Mouse (Mus musculus) urinary bladder, postnatal 14 days (tissue): Measurements from ENCODE around the gene B4galt3.
"Not testable (repeated sequence)": the region's sequence is repeated elsewhere in the genome, so short reads cannot be mapped to it uniquely, and the experiment has no call there.

ENCODE experiments used
- DNase-seq: peaks from one replicate; pipeline ENCODE4 v3.0.0; 2021; ENCODE audit warnings: low spot score

Gene B4galt3

GRCm38 (mm10) chr1:171285096-171285892 is 15.2 kb downstream of the B4galt3 start:
- DNase-seq: no peak

DNA sequence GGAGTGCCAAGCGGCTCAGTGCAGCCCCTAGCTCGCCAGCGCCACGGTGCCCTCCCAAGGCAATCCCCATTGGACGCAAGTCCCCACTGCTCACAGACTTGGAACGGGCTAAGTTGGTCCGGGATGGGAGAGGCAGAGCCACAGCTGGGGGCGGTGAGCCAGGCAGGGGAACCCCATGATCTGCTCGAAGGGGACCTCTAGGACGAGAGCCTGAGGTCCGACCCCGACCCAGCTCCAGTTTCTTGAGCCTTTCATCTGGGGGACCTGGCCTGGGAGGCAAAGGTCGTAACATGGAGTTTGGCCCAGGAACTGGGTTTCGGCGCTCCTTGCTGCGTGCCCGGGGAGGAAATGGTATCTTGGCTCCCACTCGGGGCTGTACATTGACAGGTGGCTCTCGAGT is 16.4 kb downstream of the B4galt3 start:
- no peak for DNase-seq

DNA sequence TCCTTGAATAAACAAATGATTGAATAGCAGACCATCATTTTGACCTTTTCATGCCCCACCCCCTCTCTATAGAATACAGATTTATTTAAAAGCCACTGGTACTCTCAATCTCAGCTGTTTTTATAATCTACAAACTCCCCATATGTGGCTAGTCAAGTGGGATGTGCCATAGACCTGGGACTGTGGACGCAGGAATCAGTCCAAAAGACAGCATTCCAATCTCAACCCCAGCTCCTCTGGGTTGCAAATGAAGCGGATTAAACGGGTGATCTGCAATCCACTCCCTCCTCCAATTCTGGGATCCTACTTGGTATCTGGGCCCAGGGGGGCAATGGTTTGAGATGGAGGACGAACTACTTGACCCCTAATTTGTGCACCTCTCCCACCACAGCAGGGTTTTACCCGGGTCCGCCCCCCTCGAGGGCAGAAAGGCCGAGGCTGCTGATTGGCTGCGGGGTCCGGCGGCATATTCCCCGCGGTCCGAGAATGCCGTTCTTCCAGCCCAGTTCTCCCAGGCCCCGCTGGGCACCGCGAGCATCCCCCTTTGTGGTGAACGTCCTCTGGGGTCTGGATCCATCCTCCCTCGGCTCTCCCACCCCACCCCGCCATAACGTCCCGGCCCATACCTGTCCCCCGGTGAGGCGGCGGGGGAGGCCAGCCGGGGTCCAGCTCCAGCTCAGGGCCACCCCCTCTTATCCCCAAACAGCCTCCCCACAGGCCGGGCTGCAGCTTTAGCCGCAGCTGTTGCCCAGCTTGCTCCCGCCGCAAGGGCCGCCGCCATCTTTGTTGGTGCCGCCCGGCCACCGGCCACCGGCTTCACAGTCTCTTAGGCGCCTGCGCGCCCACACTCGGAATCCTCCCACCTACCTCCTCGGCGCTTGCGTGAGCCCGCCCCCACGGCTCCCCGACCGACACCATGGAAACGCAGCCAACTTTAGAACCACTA is 17.3 kb downstream of the B4galt3 start, which contains the start of gene Usp21:
TSS of gene Usp21 (minus strand) at position 856 of the 946 bp plus-strand sequence.
- DNase-seq: peak; percentile 93

DNA sequence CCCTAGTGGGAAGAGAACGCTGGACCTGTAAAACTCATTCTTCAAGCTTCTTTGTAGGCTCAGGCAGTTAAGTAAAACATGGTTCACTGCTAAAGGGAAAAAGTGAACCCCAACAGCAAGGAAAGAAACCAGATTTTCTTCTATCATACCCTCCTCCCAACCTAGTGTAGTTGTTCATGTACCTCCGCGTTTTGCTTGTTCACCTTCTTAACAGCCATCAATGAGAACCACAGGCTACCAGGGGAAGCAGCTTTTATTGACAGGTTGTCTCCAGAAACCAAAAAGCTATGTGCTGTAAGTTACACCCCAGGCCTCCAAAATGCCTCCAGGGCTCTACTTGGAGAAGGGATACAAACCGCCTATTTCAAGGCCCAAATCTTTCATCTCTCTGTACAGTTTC is 18.2 kb downstream of the B4galt3 start:
- no peak for DNase-seq

GRCm38 (mm10) chr1:171293351-171293750 is 23.2 kb downstream of the B4galt3 start:
- DNase-seq: no peak

- DNase-seq: no peak
Measured at GRCm38 (mm10) chr1:171293906-171294297, 23.8 kb downstream of the B4galt3 start.

DNA sequence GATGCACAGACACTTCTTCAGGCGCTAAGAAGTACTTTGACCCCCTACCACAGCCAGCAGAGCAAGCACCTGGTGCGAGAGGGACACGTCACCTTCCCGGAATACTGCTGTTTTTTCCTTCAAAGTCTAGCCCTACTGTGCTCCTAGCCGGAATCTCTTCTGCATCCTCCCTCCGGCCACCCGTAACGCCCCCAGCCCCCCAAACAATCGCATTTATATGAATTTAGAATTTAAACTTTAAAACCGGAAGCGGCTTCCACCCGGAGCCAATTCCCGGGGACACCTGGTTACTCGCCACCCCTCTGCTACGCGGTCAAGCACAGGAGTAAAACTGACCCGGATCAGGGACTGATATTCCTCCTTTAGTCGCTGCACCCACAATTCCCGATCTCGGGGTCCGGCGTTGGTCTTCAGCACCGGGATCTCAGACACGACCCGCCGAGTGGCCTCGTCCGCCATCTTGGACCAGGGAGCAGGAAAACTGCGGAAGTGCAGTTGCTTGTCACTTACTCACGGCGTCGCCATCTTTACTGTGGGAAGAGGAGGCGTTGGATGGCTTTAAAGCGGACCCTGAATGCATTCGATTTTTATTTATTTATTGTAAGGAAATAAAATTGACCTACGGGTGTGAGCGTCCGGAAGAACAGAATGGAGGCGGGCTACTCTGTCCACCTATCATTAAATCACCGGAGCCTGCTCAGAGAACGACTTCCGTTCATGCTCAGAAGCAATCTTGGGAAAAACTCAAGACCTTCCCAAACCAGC is 24.4 kb downstream of the B4galt3 start, which contains the start of gene Ufc1:
TSS of gene Ufc1 (minus strand) at position 727 of the 765 bp plus-strand sequence.
- DNase-seq: peak; percentile 85

DNA sequence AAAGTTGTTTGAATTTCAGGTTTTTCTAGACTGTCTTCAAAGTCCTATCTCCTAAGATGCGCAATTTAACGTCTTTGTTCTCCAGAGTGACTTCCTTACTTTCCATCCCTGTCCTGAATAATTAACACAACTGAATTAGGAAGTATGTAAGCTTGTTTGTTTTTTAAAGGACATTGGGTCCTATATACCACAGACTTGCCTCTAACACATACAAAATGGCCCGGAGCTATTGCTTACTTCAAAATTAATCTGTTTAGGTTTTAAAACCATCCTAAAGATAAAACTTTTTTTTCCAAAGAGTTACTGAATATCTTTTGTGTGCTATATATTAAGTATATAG is 24.9 kb downstream of the B4galt3 start:
- DNase-seq: no peak

DNA sequence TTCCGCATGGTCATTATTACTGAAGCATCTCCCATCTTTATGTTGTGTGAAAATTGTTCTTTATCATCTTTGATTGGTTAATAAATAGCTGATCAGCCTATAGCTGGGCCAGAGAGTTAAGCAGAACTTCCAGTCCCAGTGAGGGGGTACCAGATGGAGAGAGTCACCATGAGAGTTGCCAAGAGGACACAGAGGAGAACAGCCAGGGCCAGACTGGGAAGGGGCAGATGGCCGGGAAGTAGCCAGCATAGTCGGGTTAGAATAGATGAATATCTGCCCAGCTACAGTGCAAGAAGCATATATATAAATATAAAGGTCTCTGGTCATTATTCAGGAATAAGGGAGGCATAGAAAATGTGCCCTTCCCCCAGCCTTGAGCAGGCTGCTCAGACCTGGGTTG is 28.1 kb downstream of the B4galt3 start:
- DNase-seq: no peak

GRCm38 (mm10) chr1:171306157-171306556 is 36.0 kb downstream of the B4galt3 start:
- not testable (repeated sequence) for DNase-seq

DNA sequence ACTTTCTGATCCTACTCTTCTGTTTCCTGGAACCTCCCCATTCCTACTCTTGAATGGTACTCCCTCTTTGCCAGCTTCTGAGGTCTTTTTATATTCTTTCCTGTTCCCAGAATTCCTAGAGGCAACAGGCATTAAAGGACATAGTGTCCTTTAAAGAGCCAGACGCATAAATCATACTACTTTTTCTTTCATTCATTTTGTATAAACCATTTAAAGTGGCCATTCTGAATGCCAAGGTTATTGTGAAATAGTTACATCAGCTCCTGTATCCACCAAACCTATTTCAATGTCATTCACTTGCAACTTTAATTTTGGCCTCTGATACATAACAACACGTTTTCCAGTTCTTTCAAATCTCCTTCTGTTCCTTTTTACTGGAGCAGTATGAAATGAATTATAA is 39.2 kb downstream of the B4galt3 start:
- no peak for DNase-seq

DNA sequence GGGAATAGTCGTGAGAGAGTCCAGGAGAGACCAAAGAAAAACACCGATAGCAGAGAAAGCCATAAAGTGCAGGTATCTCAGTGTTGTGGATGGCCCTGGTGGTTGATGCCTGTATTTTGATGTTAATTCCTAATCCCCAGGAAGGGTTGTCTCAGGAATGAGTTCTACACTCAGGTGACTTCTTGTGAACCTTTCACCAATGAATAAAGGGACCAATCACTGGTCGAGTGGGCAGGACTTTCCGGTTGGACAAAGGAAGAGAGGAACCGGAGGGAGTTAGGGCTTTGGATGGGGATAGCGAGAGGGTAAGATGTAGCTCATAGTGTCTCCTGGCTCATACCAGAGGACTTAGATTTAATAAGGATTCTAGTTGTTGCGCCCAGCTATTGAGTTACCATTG is 49.6 kb downstream of the B4galt3 start:
- no peak for DNase-seq

DNA sequence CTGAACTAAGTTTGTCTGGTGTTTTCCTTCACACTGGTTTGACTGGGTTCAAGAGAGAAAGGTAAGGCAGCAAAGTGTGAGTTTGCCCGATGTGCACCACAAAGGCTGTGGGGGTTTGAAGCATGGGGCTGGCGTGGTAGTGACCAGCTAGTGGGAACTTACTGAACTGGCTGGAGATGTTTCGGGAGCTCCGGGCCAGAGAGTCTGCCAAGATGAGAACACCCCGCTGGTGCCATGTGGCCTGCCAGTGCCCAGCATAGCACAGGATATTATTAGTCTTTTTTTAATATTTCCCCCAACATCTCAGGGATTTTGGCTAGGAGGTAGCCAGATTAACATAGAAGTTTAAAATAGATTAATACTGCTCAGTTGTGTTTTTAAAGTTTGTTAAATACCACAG is 50.0 kb downstream of the B4galt3 start:
- DNase-seq: no peak

GRCm38 (mm10) chr1:171321415-171321814 is 51.3 kb downstream of the B4galt3 start:
- no peak for DNase-seq

DNA sequence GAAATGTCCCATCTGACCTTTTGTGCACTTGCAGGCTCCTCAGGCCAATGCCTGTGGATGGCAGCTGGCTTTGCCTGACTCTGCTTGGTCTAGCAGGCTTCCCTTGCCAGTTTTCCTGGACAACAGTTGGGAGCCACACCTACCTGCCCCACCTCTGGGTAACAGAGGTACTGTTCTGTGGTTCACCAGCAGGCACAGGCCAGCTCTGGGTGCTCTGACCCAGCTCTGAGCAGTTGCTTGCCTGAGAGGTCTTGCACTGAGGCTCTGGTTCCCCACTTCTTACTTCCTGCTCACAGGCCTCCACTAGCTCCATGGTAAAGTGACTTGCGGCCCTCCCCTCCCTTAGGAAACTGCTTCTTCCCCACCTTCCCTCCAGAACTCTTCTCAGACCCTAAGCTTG is 51.9 kb downstream of the B4galt3 start:
- peak; percentile 20 for DNase-seq

- DNase-seq: no peak
Measured at GRCm38 (mm10) chr1:171325571-171325970, 55.4 kb downstream of the B4galt3 start.
